Mouse (Mus musculus): Measurements from ENCODE around the gene Srsf12. TPM values are rescaled to one million over a fixed set of nuclear protein-coding genes. Genes with fewer than 3 reads are reported as not detected.

Gene Srsf12
- polyA plus RNA-seq, 1 experiment: 34.0 TPM

DNA sequence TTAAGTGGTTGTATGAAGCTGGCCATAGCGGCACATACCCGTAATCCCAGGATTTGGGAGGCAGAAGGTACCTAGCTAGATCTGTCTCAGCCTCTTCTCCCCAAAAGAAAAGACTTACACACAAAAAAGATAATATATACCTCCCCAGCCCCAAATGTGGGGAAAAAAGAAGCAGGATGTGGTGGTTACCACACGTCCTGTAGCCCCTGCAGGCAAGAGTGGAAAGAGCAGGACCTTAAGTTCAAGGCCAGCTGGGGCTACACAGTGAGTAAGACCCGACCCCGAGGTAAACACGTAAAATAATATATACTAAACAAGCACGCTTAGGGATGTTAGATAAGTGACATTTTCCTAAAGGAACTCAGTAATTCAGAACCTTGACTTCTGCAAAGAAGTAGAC lies 18.4 kb downstream of the Srsf12 start:
- TF ChIP-seq POLR2A (IDR thresholded peaks at IDR 0.05; ENCODE audit: borderline replicate concordance, extremely low read depth, insufficient read depth, insufficient read length, poor library complexity, severe bottlenecking) (no peak), CTCF (IDR thresholded peaks at IDR 0.05; ENCODE audit: borderline replicate concordance, extremely low read depth, insufficient read depth, insufficient read length) (no peak)
- no peak for DNase-seq (ENCODE audit: low read depth)

DNA sequence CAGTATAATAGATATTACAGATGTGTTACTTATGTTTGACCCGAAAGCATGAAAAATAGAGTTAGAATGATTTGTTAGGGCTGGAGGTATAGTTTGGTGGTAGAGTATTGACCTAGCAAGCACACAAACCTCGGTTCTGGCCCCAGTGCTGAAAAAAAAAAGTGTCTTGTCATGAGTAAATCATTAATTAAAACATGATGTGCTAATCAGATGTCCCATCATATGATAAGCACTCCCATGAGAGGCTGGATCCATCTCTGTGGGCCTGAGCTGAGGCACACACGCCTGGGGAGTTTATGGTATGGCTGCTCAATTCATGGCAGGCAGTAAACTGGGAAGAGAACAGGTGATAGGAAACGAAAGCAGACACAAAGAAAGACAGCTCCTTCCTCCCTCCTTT lies 20.8 kb downstream of the Srsf12 start:
- DNase-seq (ENCODE audit: low read depth): no peak

DNA sequence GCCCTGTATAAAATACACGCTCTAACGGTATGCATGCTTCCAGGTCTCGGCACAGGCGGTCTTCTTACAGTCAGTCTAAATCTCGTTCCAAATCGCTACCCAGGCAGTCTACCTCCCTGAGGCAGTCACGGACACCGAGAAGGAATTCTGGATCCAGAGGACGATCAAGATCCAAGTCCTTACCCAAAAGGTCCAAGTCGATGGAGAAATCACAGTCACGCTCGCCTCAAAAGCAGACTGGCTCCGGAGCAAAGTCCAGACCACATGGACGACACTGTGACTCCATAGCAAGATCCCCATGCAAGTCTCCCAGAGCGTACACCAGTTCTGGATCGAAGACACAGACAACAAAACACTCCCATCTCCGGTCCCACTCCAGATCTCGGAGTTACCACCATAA lies 22.1 kb downstream of the Srsf12 start:
- TF ChIP-seq POLR2A (IDR thresholded peaks at IDR 0.05; ENCODE audit: borderline replicate concordance, extremely low read depth, insufficient read depth, insufficient read length, poor library complexity, severe bottlenecking): no peak
- TF ChIP-seq CTCF (IDR thresholded peaks at IDR 0.05; ENCODE audit: borderline replicate concordance, extremely low read depth, insufficient read depth, insufficient read length): no peak
- DNase-seq (ENCODE audit: low read depth): no peak

More for the DNA sequence above, 20.8 kb downstream of the Srsf12 start:
- TF ChIP-seq POLR2A (IDR thresholded peaks at IDR 0.05; ENCODE audit: borderline replicate concordance, extremely low read depth, insufficient read depth, insufficient read length, poor library complexity, severe bottlenecking) (no peak), CTCF (IDR thresholded peaks at IDR 0.05; ENCODE audit: borderline replicate concordance, extremely low read depth, insufficient read depth, insufficient read length) (no peak)

DNA sequence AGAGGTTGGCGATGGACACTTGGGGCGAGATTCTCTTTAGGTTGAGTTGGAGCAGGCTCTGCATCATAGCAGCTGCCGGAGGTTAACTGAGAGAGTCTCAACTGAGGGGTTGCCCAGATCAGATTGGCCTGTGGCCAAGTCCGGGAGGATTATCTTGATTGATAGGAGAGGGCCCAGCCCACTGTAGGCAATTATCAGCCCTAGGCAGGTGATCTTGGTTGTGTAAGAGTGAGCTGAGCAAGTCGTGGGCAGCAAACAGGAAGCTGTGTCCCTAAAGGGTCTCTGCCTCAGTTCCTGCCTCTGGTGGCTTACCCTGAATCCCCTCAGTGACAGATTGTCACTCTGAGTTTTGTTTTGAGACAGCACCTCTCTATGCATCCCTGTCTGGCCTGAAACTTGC lies 33.7 kb downstream of the Srsf12 start:
- DNase-seq (ENCODE audit: low read depth): peak; percentile 70

DNA sequence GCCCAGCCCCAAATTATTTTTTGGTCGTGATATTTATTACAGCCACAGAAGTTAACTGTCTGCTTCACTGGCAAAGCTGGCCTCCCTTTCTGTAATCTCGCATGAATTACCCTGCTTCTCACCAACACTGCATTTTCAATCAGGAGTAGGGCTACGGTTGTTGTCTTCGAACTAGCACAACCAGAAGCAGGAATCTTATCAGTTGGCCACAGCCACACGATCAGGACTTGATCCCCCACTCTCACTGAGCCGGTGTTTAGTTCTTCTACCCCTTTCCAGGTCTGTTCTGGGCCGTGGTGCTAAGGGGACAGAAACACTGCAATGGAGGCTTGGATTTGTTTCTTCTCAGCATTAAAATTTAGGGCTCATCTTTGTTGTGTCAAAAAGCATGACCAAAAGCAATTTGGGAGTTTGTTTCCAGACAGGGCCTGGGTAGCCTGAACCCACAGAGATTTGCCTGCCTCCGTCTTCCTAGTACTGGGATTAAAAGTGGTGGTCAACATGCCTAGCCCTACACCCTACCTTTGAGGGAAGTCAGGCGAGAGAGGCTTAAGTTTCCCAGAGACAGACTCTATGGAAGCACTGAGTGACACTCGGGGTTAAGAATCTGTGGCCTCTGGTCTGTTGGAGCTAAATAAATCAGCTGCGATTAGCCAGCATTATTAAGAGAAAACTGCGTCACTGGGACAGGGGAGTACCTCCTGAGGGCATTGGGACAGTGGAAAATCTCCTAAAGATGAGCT lies 34.4 kb downstream of the Srsf12 start:
- TF ChIP-seq POLR2A (IDR thresholded peaks at IDR 0.05; ENCODE audit: borderline replicate concordance, extremely low read depth, insufficient read depth, insufficient read length, poor library complexity, severe bottlenecking) (no peak), CTCF (IDR thresholded peaks at IDR 0.05; ENCODE audit: borderline replicate concordance, extremely low read depth, insufficient read depth, insufficient read length) (no peak)
- peak; percentile 3 for DNase-seq (ENCODE audit: low read depth)

More for the DNA sequence above, 33.7 kb downstream of the Srsf12 start:
- TF ChIP-seq POLR2A (IDR thresholded peaks at IDR 0.05; ENCODE audit: borderline replicate concordance, extremely low read depth, insufficient read depth, insufficient read length, poor library complexity, severe bottlenecking): no peak

DNA sequence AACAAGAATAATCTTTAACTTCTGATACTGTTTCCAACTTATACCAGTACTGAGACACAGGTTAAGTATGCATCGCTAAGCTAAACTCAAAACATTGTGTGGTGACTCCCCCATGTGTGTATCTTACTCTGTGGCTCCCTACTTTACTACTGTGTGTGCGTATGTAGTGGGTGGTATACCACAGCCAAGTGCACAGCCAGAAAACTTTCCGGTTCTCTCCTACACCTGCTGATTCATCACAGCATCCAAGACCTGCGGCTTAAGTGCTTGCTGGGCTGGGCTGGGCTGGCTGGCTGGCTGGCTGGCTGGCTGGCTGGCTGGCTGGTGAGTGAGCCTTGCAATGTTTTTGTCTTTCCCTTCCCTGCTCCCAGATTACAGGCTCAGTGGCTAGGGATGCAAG lies 35.1 kb downstream of the Srsf12 start:
- TF ChIP-seq CTCF (IDR thresholded peaks at IDR 0.05; ENCODE audit: borderline replicate concordance, extremely low read depth, insufficient read depth, insufficient read length) (no peak), POLR2A (IDR thresholded peaks at IDR 0.05; ENCODE audit: borderline replicate concordance, extremely low read depth, insufficient read depth, insufficient read length, poor library complexity, severe bottlenecking) (no peak)
- DNase-seq (ENCODE audit: low read depth): no peak

DNA sequence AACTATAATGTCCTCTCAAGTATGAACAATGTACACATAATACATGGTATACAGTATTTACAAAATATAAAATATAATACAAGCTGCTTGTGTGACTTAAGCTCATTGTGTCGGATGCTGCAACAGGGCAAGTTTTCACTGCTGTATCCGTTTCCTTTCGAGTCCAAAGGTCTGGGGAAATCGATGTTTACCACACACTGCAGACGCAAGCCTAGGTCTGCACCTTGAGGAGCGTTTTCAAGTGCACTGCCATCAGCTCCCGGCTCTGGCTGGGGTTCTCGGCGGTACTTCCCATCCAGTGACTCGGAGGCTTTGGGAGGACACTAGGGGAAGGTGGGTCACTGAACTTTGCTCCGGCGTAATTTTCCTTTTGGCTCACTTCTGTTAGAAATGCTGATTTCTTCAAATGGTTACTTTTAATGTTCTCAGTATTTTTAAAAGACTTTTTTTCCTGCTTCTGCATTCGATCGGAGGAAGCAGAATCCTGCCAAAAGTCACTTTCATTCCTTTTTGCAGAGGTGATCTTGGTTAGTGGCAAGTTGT lies 37.1 kb downstream of the Srsf12 start:
- TF ChIP-seq CTCF (IDR thresholded peaks at IDR 0.05; ENCODE audit: borderline replicate concordance, extremely low read depth, insufficient read depth, insufficient read length) (no peak), POLR2A (IDR thresholded peaks at IDR 0.05; ENCODE audit: borderline replicate concordance, extremely low read depth, insufficient read depth, insufficient read length, poor library complexity, severe bottlenecking) (no peak)

DNA sequence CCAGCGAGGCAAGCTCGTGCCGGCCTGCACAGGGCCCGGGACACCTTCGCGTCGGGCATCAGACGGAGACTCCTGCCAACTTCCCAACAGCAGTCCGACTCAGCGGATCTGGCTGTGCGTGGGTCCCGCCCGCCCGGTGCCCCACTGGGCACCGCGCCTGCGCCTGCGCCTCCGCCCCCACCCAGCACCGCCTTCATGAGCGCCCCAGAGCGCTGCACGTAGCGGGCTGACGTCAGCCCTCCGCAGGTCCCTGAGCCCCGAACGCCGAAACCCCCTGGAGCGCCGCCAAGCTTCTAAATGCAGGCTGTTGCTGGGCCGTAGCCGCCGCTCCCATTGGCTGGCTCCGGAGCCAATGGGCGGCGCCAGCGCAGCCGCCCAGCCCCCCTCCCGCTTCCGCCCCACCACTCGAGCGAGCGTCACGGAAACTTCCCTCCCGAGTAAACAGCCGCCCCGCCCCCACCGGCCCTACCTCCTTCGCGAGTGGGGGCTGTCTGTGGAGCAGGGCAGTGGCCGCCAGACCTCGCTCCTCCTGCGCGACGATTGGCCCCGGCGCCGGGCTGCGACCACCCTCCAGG lies 38.8 kb downstream of the Srsf12 start:
- peak; percentile 100 for DNase-seq (ENCODE audit: low read depth)

More for the DNA sequence above, 37.1 kb downstream of the Srsf12 start:
- no peak for DNase-seq (ENCODE audit: low read depth)

DNA sequence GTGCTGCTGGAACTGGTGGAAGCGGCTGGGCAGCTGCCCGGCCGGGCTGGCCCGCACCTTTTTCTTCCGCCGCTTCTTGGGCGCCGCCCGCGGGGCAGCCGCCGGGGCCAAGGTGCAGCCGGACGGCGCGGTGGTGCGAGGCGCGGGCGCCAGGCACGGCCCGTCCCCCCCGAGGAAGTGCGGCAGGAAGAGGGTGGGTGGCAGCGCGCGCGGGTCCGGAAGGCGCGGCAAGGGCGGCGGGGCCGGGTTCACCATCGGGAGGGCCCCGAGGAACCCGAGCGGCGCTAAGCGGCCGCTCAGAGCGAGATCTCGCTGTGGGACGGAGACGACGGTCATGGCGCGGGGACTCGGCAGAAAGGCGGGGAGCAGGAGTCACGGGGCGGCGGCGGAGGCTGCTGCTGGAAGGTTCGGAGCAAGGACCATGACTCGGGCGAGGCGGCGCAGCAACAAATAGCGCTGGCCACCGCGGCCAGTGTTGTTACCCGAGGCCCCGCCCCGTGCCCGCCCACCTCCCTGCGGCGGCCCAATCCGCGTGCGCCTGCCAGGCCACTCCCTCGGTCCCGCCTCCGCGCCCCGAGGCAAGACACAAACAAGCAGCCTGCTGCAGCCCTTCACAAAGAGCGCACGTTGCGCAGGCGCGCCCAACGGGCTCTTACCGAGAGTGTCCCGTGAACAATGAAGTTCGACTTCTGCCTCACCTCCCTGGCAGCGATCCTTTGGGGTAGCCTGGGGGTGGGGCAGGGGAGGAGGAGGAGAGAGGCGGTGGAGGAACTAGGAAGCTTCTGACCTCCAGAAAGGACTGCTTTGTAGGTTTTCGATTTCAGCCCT lies 39.5 kb downstream of the Srsf12 start:
- TF ChIP-seq POLR2A (IDR thresholded peaks at IDR 0.05; ENCODE audit: borderline replicate concordance, extremely low read depth, insufficient read depth, insufficient read length, poor library complexity, severe bottlenecking) (peak; percentile 78), CTCF (IDR thresholded peaks at IDR 0.05; ENCODE audit: borderline replicate concordance, extremely low read depth, insufficient read depth, insufficient read length) (no peak)
- DNase-seq (ENCODE audit: low read depth): peak; percentile 100

More for the DNA sequence above, 38.8 kb downstream of the Srsf12 start:
- TF ChIP-seq POLR2A (IDR thresholded peaks at IDR 0.05; ENCODE audit: borderline replicate concordance, extremely low read depth, insufficient read depth, insufficient read length, poor library complexity, severe bottlenecking): peak; percentile 75
- TF ChIP-seq CTCF (IDR thresholded peaks at IDR 0.05; ENCODE audit: borderline replicate concordance, extremely low read depth, insufficient read depth, insufficient read length): no peak

DNA sequence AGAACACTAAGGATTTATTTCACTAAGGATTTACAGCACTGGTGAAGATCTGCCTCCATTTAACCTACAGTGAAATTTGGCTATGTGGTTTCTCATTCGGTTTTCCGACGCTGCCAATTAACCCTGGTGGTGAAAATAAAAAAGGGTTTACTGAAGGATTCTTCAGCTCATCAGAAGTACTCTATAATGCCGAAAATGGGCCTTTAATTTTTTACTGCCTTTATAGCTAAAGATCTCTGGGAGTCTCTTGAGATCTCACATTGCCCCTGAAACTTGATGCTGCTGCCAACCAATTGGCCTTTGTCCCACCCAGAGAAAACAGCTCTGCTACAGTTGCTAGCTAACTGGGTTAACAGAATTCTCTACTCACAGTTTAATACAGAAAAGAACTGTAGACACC lies 40.1 kb downstream of the Srsf12 start:
- no peak for TF ChIP-seq CTCF (IDR thresholded peaks at IDR 0.05; ENCODE audit: borderline replicate concordance, extremely low read depth, insufficient read depth, insufficient read length)
- TF ChIP-seq POLR2A (IDR thresholded peaks at IDR 0.05; ENCODE audit: borderline replicate concordance, extremely low read depth, insufficient read depth, insufficient read length, poor library complexity, severe bottlenecking): no peak
- peak; percentile 79 for DNase-seq (ENCODE audit: low read depth)

DNA sequence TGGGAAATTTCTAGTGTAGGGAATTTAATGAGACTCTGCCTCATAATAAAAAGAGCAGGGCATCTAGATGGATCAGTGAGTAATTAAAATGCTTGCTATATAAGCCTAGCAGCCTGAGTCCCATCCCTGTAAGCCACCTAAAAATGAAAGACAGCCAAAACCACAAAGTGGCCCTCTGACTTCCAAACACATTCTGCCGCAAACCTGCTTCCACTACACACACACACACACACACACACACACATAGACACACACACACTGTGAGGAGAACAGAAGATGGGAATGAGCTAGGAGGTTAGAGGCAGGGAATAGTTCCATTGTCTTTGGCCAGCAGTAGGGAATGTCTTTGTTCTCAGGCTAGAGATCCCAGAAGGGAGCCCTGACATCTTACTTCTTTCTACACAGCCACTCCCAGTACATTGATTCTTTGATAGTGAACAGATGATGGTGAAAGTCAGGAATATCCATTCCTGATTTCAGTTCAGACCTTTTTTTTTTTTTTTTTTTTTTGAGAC lies 41.0 kb downstream of the Srsf12 start:
- peak; percentile 21 for DNase-seq (ENCODE audit: low read depth)
- TF ChIP-seq CTCF (IDR thresholded peaks at IDR 0.05; ENCODE audit: borderline replicate concordance, extremely low read depth, insufficient read depth, insufficient read length) (no peak), POLR2A (IDR thresholded peaks at IDR 0.05; ENCODE audit: borderline replicate concordance, extremely low read depth, insufficient read depth, insufficient read length, poor library complexity, severe bottlenecking) (no peak)
